In genomic region chr12:113132567-113132966, GRCm38 (mm10) we compare ENCODE assay signal across 10 mouse cellular contexts. TPM values are rescaled to one million over a fixed set of nuclear protein-coding genes. Genes with fewer than 3 reads are reported as not detected.
A peak's percentile ranks its signal among the peaks of the same experiment; 100 is the strongest.
DNase-seq lines count a peak whose midpoint lies in the region; ATAC-seq lines count a peak whose summit lies in the region.
"Had no signal": no experiment of that assay in that cellular context is flagged by ENCODE, and none has a peak within 500 bp of the region (broad histone marks: within the 10 kb centered on the region; RNA-seq: fewer than 3 reads in every experiment).

No protein-coding gene starts in this region.

- 0 out of 2 replicates have a peak, but pooled peaks cover 7% of the 10 kb centered on the region for H3K4me1 ChIP-seq in intestine, embryonic 14.5 days (replicated peaks; ENCODE audit: control insufficient read depth, insufficient read depth, low read length)
- H3K4me1 ChIP-seq: embryonic facial prominence, embryonic 12.5 days; neural tube, embryonic 12.5 days had no signal

- no peaks in the 10 kb centered on the region for H3K27me3 ChIP-seq in intestine, embryonic 14.5 days (replicated peaks; ENCODE audit: control insufficient read depth, insufficient read depth, low read length)
- H3K27me3 ChIP-seq: embryonic facial prominence, embryonic 12.5 days; neural tube, embryonic 12.5 days had no signal

- DNase-seq in left cerebral cortex, postnatal 4 days = peak; percentile 61
- DNase-seq in left cerebral cortex, postnatal 14 days (ENCODE audit: low spot score in 2 of 2) = no peak
- DNase-seq in gastrocnemius, postnatal 14 days = peak; percentile 73
- no peak for DNase-seq in intestine, embryonic 14.5 days (ENCODE audit: low spot score)
- peak; percentile 92 to 98 for DNase-seq in lung, postnatal 4 days
- DNase-seq in spleen, postnatal 10 days (ENCODE audit: low spot score in 2 of 2) = no peak
- no peak for DNase-seq in right cerebral cortex, postnatal 10 days (ENCODE audit: low spot score in 2 of 2)
- DNase-seq in left cerebral cortex, adult 11 months (ENCODE audit: low spot score) = no peak

- ATAC-seq in intestine, embryonic 14.5 days (replicated peaks; ENCODE audit: low FRiP score, low TSS enrichment, low read depth) = peak; percentile 57

- no peak overlapping the region for H3K9ac ChIP-seq in intestine, embryonic 14.5 days (ENCODE audit: low read length)
- H3K9ac ChIP-seq: embryonic facial prominence, embryonic 12.5 days; neural tube, embryonic 12.5 days had no signal

- no peaks in the 10 kb centered on the region for H3K9me3 ChIP-seq in intestine, embryonic 14.5 days (ENCODE audit: control insufficient read depth, low read length)
- H3K9me3 ChIP-seq: embryonic facial prominence, embryonic 12.5 days; neural tube, embryonic 12.5 days had no signal

- no peak overlapping the region for H3K4me2 ChIP-seq in intestine, embryonic 14.5 days (ENCODE audit: low read length)
- H3K4me2 ChIP-seq: embryonic facial prominence, embryonic 12.5 days; neural tube, embryonic 12.5 days had no signal

- 24% methylated on average over 2 of the region's 2 CpGs for WGBS in intestine, embryonic 14.5 days

- H3K36me3 ChIP-seq in intestine, embryonic 14.5 days (ENCODE audit: control insufficient read depth, insufficient read depth, low read length) = peaks cover 100% of the 10 kb centered on the region

- no peak overlapping the region for H3K4me3 ChIP-seq in intestine, embryonic 14.5 days (ENCODE audit: low read depth, low read length)
- H3K4me3 ChIP-seq: embryonic facial prominence, embryonic 12.5 days; neural tube, embryonic 12.5 days had no signal

- intact Hi-C loops in left cerebral cortex, postnatal 4 days (cut with DNase I) = no loop called here
- intact Hi-C loops in left cerebral cortex, postnatal 14 days (cut with DNase I) = no loop called here
- intact Hi-C loops in gastrocnemius, postnatal 14 days (cut with DNase I; ENCODE audit: low total_unique reads) = no loop called here

- H3K27ac ChIP-seq in intestine, embryonic 14.5 days (ENCODE audit: low read depth) = no peak overlapping the region
- H3K27ac ChIP-seq: embryonic facial prominence, embryonic 12.5 days; neural tube, embryonic 12.5 days had no signal

RNA-seq across cellular contexts. Expression of gene Crip2, which starts 7.5 kb away (rescaled TPM):
- total RNA-seq in left cerebral cortex, postnatal 4 days (2021) = 100 to 1,000 TPM; 306 to 334 TPM
- total RNA-seq in left cerebral cortex, postnatal 14 days (2021) = 100 to 1,000 TPM; 199 to 200 TPM
- 10 to 100 TPM; 82.5 to 84.7 TPM for total RNA-seq in gastrocnemius, postnatal 14 days (2021)
- polyA plus RNA-seq in intestine, embryonic 14.5 days (2014; fragmentation: Nextera tagmentation; extraction: Ambion mirVana) = 124 and 129 TPM in 2 replicates

RNA-seq across cellular contexts. Expression of gene Crip1, which starts 13.5 kb away (rescaled TPM):
- total RNA-seq in left cerebral cortex, postnatal 4 days (2021) = 10 to 100 TPM; 14.9 to 16.3 TPM
- total RNA-seq in left cerebral cortex, postnatal 14 days (2021) = 10 to 100 TPM; 12.7 to 13.0 TPM
- total RNA-seq in gastrocnemius, postnatal 14 days (2021) = 100 to 1,000 TPM; 115 to 139 TPM
- 266 and 312 TPM in 2 replicates for polyA plus RNA-seq in intestine, embryonic 14.5 days (2014; fragmentation: Nextera tagmentation; extraction: Ambion mirVana)

RNA-seq across cellular contexts. Expression of gene Tedc1, which starts 23.7 kb away (rescaled TPM):
- 1 to 10 TPM; 5.6 to 5.7 TPM for total RNA-seq in left cerebral cortex, postnatal 4 days (2021)
- 1 to 10 TPM; 1.7 to 1.8 TPM for total RNA-seq in left cerebral cortex, postnatal 14 days (2021)
- 1 to 10 TPM in 1 of 2 experiments, under 1 TPM in 1; 0.69 to 1.6 TPM for total RNA-seq in gastrocnemius, postnatal 14 days (2021)
- 24.2 and 27.9 TPM in 2 replicates for polyA plus RNA-seq in intestine, embryonic 14.5 days (2014; fragmentation: Nextera tagmentation; extraction: Ambion mirVana)

RNA-seq across cellular contexts. Expression of gene Mta1, which starts 34.5 kb away (rescaled TPM):
- total RNA-seq in left cerebral cortex, postnatal 4 days (2021) = 100 to 1,000 TPM; 103 to 105 TPM
- total RNA-seq in left cerebral cortex, postnatal 14 days (2021) = 10 to 100 TPM; 92.7 to 95.9 TPM
- 10 to 100 TPM; 34.6 to 35.4 TPM for total RNA-seq in gastrocnemius, postnatal 14 days (2021)
- 17.6 and 21.3 TPM in 2 replicates for polyA plus RNA-seq in intestine, embryonic 14.5 days (2014; fragmentation: Nextera tagmentation; extraction: Ambion mirVana)

RNA-seq across cellular contexts. Expression of gene Tmem121, which starts 53.2 kb away (rescaled TPM):
- 10 to 100 TPM; 37.8 to 40.0 TPM for total RNA-seq in left cerebral cortex, postnatal 4 days (2021)
- 10 to 100 TPM; 28.3 to 35.6 TPM for total RNA-seq in left cerebral cortex, postnatal 14 days (2021)
- total RNA-seq in gastrocnemius, postnatal 14 days (2021) = under 1 TPM; 0.33 to 0.47 TPM
- polyA plus RNA-seq in intestine, embryonic 14.5 days (2014; fragmentation: Nextera tagmentation; extraction: Ambion mirVana) = 6.6 and 7.6 TPM in 2 replicates

Comparison
In these comparisons a context has a peak if more than half of its experiments do, and no peak if none do; other contexts are left out.
1. DNase-seq: peak in left cerebral cortex, postnatal 4 days (single experiment), gastrocnemius, postnatal 14 days (single experiment) and lung, postnatal 4 days (2 of 2); none in left cerebral cortex, postnatal 14 days (0 of 2), intestine, embryonic 14.5 days (single experiment), spleen, postnatal 10 days (0 of 2), right cerebral cortex, postnatal 10 days (0 of 2) and left cerebral cortex, adult 11 months (single experiment).
2. RNA of gene Crip1, which starts 13.5 kb away (total RNA-seq): 115 to 139 TPM in gastrocnemius, postnatal 14 days; 14.9 to 16.3 TPM in left cerebral cortex, postnatal 4 days and 12.7 to 13.0 TPM in left cerebral cortex, postnatal 14 days; every median in the first group is over 4 times any median in the second.